Mouse (Mus musculus) forebrain, embryonic 15.5 days (tissue): ENCODE measurements at regions not wholly inside any gene's neighbourhood (a gene's known extent, or its start where the extent isn't known, plus 50 kb on each side); places are given as distances from the start of the nearest gene placed in this dataset.

ENCODE experiments used
- ATAC-seq: fragments of 200-750 bp; cut with Nextera tagmentation; replicated peaks from 2 replicates; pipeline ENCODE4 v1.8.0; 2017; ENCODE audit warnings: mild to moderate bottlenecking, moderate TSS enrichment, moderate library complexity
- H3K27ac ChIP-seq: fragments of 300-500 bp; sonication (generic); replicated peaks from 2 replicates; pipeline ENCODE4 v1.5.1; 2015; ENCODE audit warnings: mild to moderate bottlenecking, inconsistent platforms
- H3K27me3 ChIP-seq: fragments of 300-500 bp; sonication (generic); 2 replicates; pipeline ENCODE4 v1.6.1; 2015; ENCODE audit warnings: inconsistent platforms
- H3K36me3 ChIP-seq: fragments of 300-500 bp; sonication (generic); 2 replicates; pipeline ENCODE4 v1.6.1; 2015; ENCODE audit warnings: mild to moderate bottlenecking, inconsistent platforms
- H3K4me1 ChIP-seq: fragments of 300-500 bp; sonication (generic); 2 replicates; pipeline ENCODE4 v1.6.1; 2015; ENCODE audit warnings: inconsistent platforms
- H3K4me2 ChIP-seq: fragments of 300-500 bp; sonication (generic); replicated peaks from 2 replicates; pipeline ENCODE4 v1.6.1; 2015; ENCODE audit warnings: mild to moderate bottlenecking, inconsistent platforms
- H3K4me3 ChIP-seq: fragments of 300-500 bp; sonication (generic); 2 replicates; pipeline ENCODE4 v1.5.1; 2015; ENCODE audit warnings: mild to moderate bottlenecking, inconsistent platforms
- H3K9ac ChIP-seq: fragments of 300-500 bp; sonication (generic); replicated peaks from 2 replicates; pipeline ENCODE4 v1.6.1; 2015; ENCODE audit warnings: mild to moderate bottlenecking, inconsistent platforms
- H3K9me3 ChIP-seq: fragments of 300-500 bp; sonication (generic); 2 replicates; pipeline ENCODE4 v1.6.1; 2016; ENCODE audit warnings: inconsistent platforms
- WGBS: fragments of 180-500 bp; shearing (Covaris S2); methylation state at CpG from one replicate; pipeline ENCODE4 v1.1.7; 2015; ENCODE audit warnings: mixed read lengths; 5-methylcytosine and 5-hydroxymethylcytosine counted together

GRCm38 (mm10) chr14:23237376-23237775 lies 776.9 kb downstream of the Kcnma1 start:
- WGBS: 83% methylated on average over 2 of the region's 2 CpGs
- no peaks in the 10 kb centered on the region for H3K36me3 ChIP-seq
- H3K9me3 ChIP-seq: no peaks in the 10 kb centered on the region
- H3K4me3 ChIP-seq: no peak overlapping the region
- H3K4me1 ChIP-seq: no peaks in the 10 kb centered on the region
- H3K27ac ChIP-seq: no peak overlapping the region
- no peak overlapping the region for H3K9ac ChIP-seq
- H3K4me2 ChIP-seq: no peak overlapping the region
- ATAC-seq: no peak
- no peaks in the 10 kb centered on the region for H3K27me3 ChIP-seq

GRCm38 (mm10) chr14:23198676-23199075 lies 815.6 kb downstream of the Kcnma1 start:
- Histone ChIP-seq H3K9ac (no peak overlapping the region), H3K36me3 (no peaks in the 10 kb centered on the region), H3K4me2 (no peak overlapping the region), H3K9me3 (no peaks in the 10 kb centered on the region), H3K4me3 (no peak overlapping the region), H3K27me3 (no peaks in the 10 kb centered on the region), H3K4me1 (peaks cover 18% of the 10 kb centered on the region; the same call in 1 of the 2 replicates), H3K27ac (no peak overlapping the region)
- ATAC-seq: 0 out of 2 replicates have a peak, but pooled peaks have one; percentile 26
- 33% methylated on average over 3 of the region's 3 CpGs for WGBS

- WGBS: 21% methylated on average over 7 of the region's 7 CpGs
- ATAC-seq: peak; percentile 69
These were observed 819.4 kb downstream of the Kcnma1 start for GRCm38 (mm10) chr14:23194569-23195529.

GRCm38 (mm10) chr14:23192566-23192965 lies 821.7 kb downstream of the Kcnma1 start:
- H3K4me3 ChIP-seq: no peak overlapping the region
- H3K4me1 ChIP-seq: peaks cover 18% of the 10 kb centered on the region; the same call in 1 of the 2 replicates
- 71% methylated on average over 3 of the region's 3 CpGs for WGBS
- no peak overlapping the region for H3K4me2 ChIP-seq
- no peaks in the 10 kb centered on the region for H3K9me3 ChIP-seq
- no peaks in the 10 kb centered on the region for H3K27me3 ChIP-seq
- no peaks in the 10 kb centered on the region for H3K36me3 ChIP-seq
- H3K27ac ChIP-seq: no peak overlapping the region
- H3K9ac ChIP-seq: no peak overlapping the region
- ATAC-seq: no peak

More at GRCm38 (mm10) chr14:23194569-23195529, 819.4 kb downstream of the Kcnma1 start:
- H3K4me3 ChIP-seq: no peak overlapping the region
- no peaks in the 10 kb centered on the region for H3K27me3 ChIP-seq
- H3K36me3 ChIP-seq: no peaks in the 10 kb centered on the region
- H3K9me3 ChIP-seq: no peaks in the 10 kb centered on the region
- no peak overlapping the region for H3K4me2 ChIP-seq
- no peak overlapping the region for H3K27ac ChIP-seq
- no peak overlapping the region for H3K9ac ChIP-seq
- H3K4me1 ChIP-seq: peaks cover 18% of the 10 kb centered on the region; the same call in 1 of the 2 replicates

GRCm38 (mm10) chr14:23185359-23185758 lies 828.9 kb downstream of the Kcnma1 start:
- ATAC-seq: no peak
- Histone ChIP-seq H3K27ac (no peak overlapping the region), H3K27me3 (no peaks in the 10 kb centered on the region), H3K36me3 (no peaks in the 10 kb centered on the region), H3K4me3 (no peak overlapping the region), H3K9ac (no peak overlapping the region), H3K4me2 (no peak overlapping the region), H3K9me3 (no peaks in the 10 kb centered on the region), H3K4me1 (no peaks in the 10 kb centered on the region)
- WGBS: 24% methylated on average over 6 of the region's 6 CpGs

GRCm38 (mm10) chr14:23169346-23169745 lies 844.9 kb downstream of the Kcnma1 start:
- H3K9me3 ChIP-seq: no peaks in the 10 kb centered on the region
- 83% methylated on average over 14 of the region's 14 CpGs for WGBS
- H3K27ac ChIP-seq: no peak overlapping the region
- no peak for ATAC-seq
- no peaks in the 10 kb centered on the region for H3K27me3 ChIP-seq
- H3K36me3 ChIP-seq: no peaks in the 10 kb centered on the region
- no peak overlapping the region for H3K9ac ChIP-seq
- no peak overlapping the region for H3K4me3 ChIP-seq
- no peaks in the 10 kb centered on the region for H3K4me1 ChIP-seq
- H3K4me2 ChIP-seq: no peak overlapping the region

GRCm38 (mm10) chr14:23160567-23160966 lies 853.7 kb downstream of the Kcnma1 start:
- H3K9ac ChIP-seq: no peak overlapping the region
- H3K27ac ChIP-seq: no peak overlapping the region

GRCm38 (mm10) chr14:23150431-23150830 lies 863.9 kb downstream of the Kcnma1 start:
- H3K36me3 ChIP-seq: no peaks in the 10 kb centered on the region
- ATAC-seq: no peak
- no peak overlapping the region for H3K4me2 ChIP-seq
- H3K27me3 ChIP-seq: no peaks in the 10 kb centered on the region
- H3K4me3 ChIP-seq: no peak overlapping the region
- no peaks in the 10 kb centered on the region for H3K4me1 ChIP-seq
- H3K9ac ChIP-seq: no peak overlapping the region
- H3K27ac ChIP-seq: no peak overlapping the region
- no peaks in the 10 kb centered on the region for H3K9me3 ChIP-seq

More at GRCm38 (mm10) chr14:23160567-23160966, 853.7 kb downstream of the Kcnma1 start:
- ATAC-seq: no peak
- no peak overlapping the region for H3K4me3 ChIP-seq
- H3K27me3 ChIP-seq: no peaks in the 10 kb centered on the region
- H3K9me3 ChIP-seq: no peaks in the 10 kb centered on the region
- H3K4me2 ChIP-seq: no peak overlapping the region
- 65% methylated on average over 1 of the region's 1 CpGs for WGBS
- no peaks in the 10 kb centered on the region for H3K4me1 ChIP-seq
- H3K36me3 ChIP-seq: no peaks in the 10 kb centered on the region

- H3K9me3 ChIP-seq: no peaks in the 10 kb centered on the region
These were observed 867.3 kb downstream of the Kcnma1 start for GRCm38 (mm10) chr14:23146981-23147380.

GRCm38 (mm10) chr14:23140385-23140784 lies 873.9 kb downstream of the Kcnma1 start:
- ATAC-seq: no peak
- Histone ChIP-seq H3K4me2 (no peak overlapping the region), H3K27ac (no peak overlapping the region), H3K27me3 (no peaks in the 10 kb centered on the region), H3K4me3 (no peak overlapping the region), H3K9ac (no peak overlapping the region), H3K36me3 (no peaks in the 10 kb centered on the region), H3K4me1 (no peaks in the 10 kb centered on the region), H3K9me3 (no peaks in the 10 kb centered on the region)
- WGBS: 91% methylated on average over 1 of the region's 1 CpGs

More at GRCm38 (mm10) chr14:23146981-23147380, 867.3 kb downstream of the Kcnma1 start:
- 59% methylated on average over 1 of the region's 1 CpGs for WGBS
- Histone ChIP-seq H3K4me1 (no peaks in the 10 kb centered on the region), H3K36me3 (no peaks in the 10 kb centered on the region), H3K27ac (no peak overlapping the region), H3K4me2 (no peak overlapping the region), H3K4me3 (no peak overlapping the region), H3K27me3 (no peaks in the 10 kb centered on the region), H3K9ac (no peak overlapping the region)
- ATAC-seq: no peak

GRCm38 (mm10) chr14:23134723-23135122 lies 879.6 kb downstream of the Kcnma1 start:
- ATAC-seq: no peak
- H3K4me2 ChIP-seq: no peak overlapping the region
- H3K27ac ChIP-seq: no peak overlapping the region

GRCm38 (mm10) chr14:23131736-23132519 lies 882.4 kb downstream of the Kcnma1 start:
- Histone ChIP-seq H3K9ac (no peak overlapping the region), H3K27me3 (no peaks in the 10 kb centered on the region), H3K4me3 (no peak overlapping the region), H3K9me3 (no peaks in the 10 kb centered on the region), H3K4me1 (no peaks in the 10 kb centered on the region), H3K4me2 (no peak overlapping the region), H3K27ac (no peak overlapping the region), H3K36me3 (no peaks in the 10 kb centered on the region)
- 84% methylated on average over 7 of the region's 7 CpGs for WGBS
- no peak for ATAC-seq

More at GRCm38 (mm10) chr14:23134723-23135122, 879.6 kb downstream of the Kcnma1 start:
- H3K27me3 ChIP-seq: no peaks in the 10 kb centered on the region
- H3K4me1 ChIP-seq: no peaks in the 10 kb centered on the region
- WGBS: 90% methylated on average over 2 of the region's 2 CpGs
- H3K9me3 ChIP-seq: no peaks in the 10 kb centered on the region
- H3K9ac ChIP-seq: no peak overlapping the region
- no peaks in the 10 kb centered on the region for H3K36me3 ChIP-seq
- H3K4me3 ChIP-seq: no peak overlapping the region
